Mouse (Mus musculus): ENCODE data around the gene Vmn1r197. TPM values are rescaled to one million over a fixed set of nuclear protein-coding genes. Genes with fewer than 3 reads are reported as not detected.
"Not testable (repeated sequence)": the region's sequence is repeated elsewhere in the genome, so short reads cannot be mapped to it uniquely, and the experiment has no call there.

The Vmn1r197 gene
- total RNA-seq (2022) = under 1 TPM in 1 of 4 experiments, not detected in 3; 0.07 TPM

GRCm38 (mm10) chr13:22324289-22324688 lies at the start of gene Vmn1r197:
Gene Vmn1r197, plus strand, starts transcription at chr13:22324589.
- DNase-seq (ENCODE audit: low spot score in 2 of 2) = no peak

DNA sequence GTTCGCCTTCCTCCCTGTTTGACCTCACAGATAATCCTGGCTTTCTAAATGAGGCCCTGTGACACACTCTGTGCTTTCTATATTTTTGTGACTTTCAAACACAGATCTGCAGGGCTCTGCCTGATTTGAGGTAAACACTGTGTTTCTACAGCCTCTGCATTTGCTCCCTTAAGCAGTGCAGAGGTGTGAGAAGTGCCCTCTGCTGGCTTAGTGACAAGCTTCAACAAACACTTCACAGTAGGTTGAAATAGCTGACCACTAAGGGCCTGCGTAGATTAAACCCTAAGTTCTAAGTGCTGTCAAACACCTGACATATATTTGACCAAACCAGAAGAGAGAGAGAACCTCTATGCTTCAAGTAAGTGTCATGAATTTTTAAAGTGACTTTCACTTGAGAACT lies 39.8 kb upstream of the Vmn1r197 start:
- DNase-seq (ENCODE audit: low spot score in 2 of 2) = no peak

- DNase-seq (ENCODE audit: low spot score in 2 of 2) = no peak
Observed at GRCm38 (mm10) chr13:22289620-22290019, 34.8 kb upstream of the Vmn1r197 start, which contains the start of gene Vmn1r196. Gene Vmn1r196, plus strand, starts transcription at chr13:22289920.

GRCm38 (mm10) chr13:22308075-22308474 lies 16.3 kb upstream of the Vmn1r197 start:
- DNase-seq (ENCODE audit: low spot score in 2 of 2) = not testable (repeated sequence)

DNA sequence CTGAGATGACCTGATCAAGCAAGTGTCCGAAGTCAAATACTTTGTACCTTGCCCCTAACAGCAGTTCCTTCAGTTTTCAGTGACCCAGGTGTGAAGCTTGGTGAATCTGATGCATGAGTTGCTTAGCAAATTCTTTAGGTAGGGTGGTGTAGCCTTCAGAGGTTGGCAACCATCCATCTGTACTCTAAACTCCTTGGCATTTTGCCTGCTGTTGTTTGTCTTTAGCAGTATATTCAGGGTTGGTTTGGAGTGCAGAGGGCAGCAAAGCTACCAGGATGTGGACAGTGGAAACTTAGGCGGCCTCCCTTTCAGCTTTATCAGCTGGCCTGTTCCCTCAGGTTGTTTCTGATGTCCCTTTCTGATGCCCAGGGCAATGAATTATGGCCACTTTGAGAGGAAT lies 9.0 kb upstream of the Vmn1r197 start:
- no peak for DNase-seq (ENCODE audit: low spot score in 2 of 2)

GRCm38 (mm10) chr13:22317366-22317765 lies 7.0 kb upstream of the Vmn1r197 start:
- no peak for DNase-seq (ENCODE audit: low spot score in 2 of 2)

- DNase-seq (ENCODE audit: low spot score in 2 of 2) = no peak
Observed at GRCm38 (mm10) chr13:22320091-22320490, 4.3 kb upstream of the Vmn1r197 start.

DNA sequence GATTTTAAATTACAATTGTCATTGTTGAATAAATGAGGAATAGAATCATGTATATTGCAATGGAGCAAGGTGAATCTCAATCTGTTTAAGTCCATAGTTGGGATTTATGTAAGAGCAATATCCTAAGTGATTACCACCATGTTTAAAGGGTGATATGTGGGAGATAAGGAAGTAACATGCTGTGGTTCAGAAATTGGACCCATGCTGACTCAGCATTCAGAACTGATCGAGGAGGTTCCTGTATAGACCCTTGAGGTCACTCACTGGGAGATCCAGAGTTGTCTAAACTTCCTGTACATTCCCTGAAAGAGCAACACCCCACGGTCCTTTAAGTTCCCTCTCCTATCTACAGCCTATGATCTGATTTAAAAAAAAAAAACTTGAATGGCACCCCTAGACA lies 8.9 kb downstream of the Vmn1r197 start:
- no peak for DNase-seq (ENCODE audit: low spot score in 2 of 2)

DNA sequence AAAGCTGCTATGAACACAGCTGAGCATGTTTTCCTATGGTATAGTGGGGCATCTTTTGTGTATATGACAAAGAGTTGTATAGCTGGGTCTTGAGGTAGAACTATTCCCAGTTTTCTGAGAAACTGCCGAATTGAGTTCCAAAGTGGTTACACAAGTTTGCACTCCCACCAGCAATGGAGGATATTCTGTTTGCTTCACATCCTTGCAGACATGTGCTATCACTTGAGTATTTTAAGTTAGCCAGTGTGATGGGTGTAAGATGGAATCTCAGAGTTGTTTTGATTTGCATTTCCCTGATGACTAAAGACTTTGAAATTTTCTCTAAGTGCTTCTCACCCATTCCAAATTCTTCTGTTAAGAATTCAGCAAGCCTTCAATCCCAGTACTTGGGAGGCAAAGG lies 11.2 kb downstream of the Vmn1r197 start:
- DNase-seq (ENCODE audit: low spot score in 2 of 2) = no peak

GRCm38 (mm10) chr13:22350064-22350463 lies 25.7 kb downstream of the Vmn1r197 start, which contains the start of gene Vmn1r198:
Gene Vmn1r198, plus strand, starts transcription at chr13:22350364.
- no peak for DNase-seq (ENCODE audit: low spot score in 2 of 2)

DNA sequence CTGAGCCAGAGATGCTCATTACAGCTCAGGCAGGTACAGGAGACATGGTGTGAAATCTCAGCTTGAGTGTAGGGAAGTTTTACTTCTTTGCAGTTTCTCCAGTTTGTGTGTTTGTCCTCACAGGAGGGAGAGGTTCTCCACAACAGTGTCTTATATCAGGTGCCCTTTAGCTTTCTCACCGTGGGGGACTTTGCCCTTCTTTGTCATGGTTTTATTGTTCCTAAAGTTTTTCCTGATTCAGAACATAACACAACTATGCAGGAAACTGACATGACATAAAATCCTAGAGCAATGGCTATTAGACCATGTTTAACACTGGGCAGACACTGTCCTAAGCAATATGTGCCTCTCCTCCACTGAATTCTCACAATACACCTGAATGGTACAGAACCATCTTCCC lies 26.4 kb downstream of the Vmn1r197 start:
- no peak for DNase-seq (ENCODE audit: low spot score in 2 of 2)

DNA sequence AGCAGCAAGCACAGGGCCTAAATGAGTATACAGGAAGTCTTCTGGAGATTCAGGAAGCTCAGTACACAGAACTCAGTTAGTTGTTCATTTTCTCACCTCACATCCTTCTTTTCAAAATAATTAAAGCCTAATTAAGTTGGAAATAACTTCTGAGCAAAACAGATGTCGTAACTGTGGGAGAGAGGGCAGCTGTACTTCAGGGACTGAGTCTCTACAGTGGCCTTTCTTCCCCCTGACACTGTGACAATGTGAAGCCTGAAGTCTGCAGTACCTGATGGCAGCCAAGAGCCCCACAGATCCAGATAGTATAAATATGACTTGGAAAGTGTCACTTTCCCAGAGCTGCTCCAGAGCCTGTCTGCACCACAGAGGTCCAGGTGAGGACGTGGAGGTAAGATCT lies 55.1 kb downstream of the Vmn1r197 start, which contains the start of gene Vmn1r199:
Gene Vmn1r199 (plus strand): TSS at position 301 of the 400 bp plus-strand sequence.
- no peak for DNase-seq (ENCODE audit: low spot score in 2 of 2)

DNA sequence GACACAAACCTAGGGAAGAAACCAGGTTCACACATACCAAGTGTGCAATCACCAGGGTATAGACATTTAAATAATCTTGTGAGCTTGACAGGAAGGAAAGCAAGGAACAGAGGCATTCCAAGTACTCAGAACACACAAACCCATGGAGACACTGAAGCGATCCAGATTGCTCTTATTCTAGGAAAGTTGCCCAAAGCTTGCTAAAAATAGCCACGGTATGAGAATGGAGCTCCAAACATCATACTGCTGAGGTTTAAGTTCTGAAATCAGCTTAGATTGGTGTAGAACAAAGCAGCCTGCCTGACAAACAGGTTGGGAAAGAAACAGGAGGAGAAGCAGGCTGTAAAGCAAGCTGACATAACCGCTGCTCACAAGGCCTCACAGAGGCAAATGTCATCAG lies 56.7 kb downstream of the Vmn1r197 start:
- DNase-seq (ENCODE audit: low spot score in 2 of 2) = peak; percentile 3 to 51

Other genes with a start within 250 kb of the Vmn1r197 start
- gene Vmn1r188, start 240.1 kb upstream of the Vmn1r197 start, total RNA-seq (2022) = not detected
- not detected for gene Vmn1r189, start 218.8 kb upstream of the Vmn1r197 start, total RNA-seq (2022)
- not detected for gene Vmn1r191, start 140.6 kb upstream of the Vmn1r197 start, total RNA-seq (2022)
- not detected for gene Vmn1r192, start 133.4 kb upstream of the Vmn1r197 start, total RNA-seq (2022)
- not detected for gene Vmn1r193, start 101.4 kb upstream of the Vmn1r197 start, total RNA-seq (2022)
- gene Vmn1r194, start 80.4 kb upstream of the Vmn1r197 start, total RNA-seq (2022) = not detected
- not detected for gene Vmn1r195, start 54.1 kb upstream of the Vmn1r197 start, total RNA-seq (2022)
- not detected for gene Vmn1r196, start 34.7 kb upstream of the Vmn1r197 start, total RNA-seq (2022)
- gene Vmn1r198, start 25.8 kb downstream of the Vmn1r197 start, total RNA-seq (2022) = not detected
- gene Vmn1r199, start 55.2 kb downstream of the Vmn1r197 start, total RNA-seq (2022) = not detected
- gene Vmn1r200, start 65.8 kb downstream of the Vmn1r197 start, total RNA-seq (2022) = not detected
- gene Vmn1r201, start 147.3 kb downstream of the Vmn1r197 start, total RNA-seq (2022) = not detected
- gene Vmn1r202, start 180.8 kb downstream of the Vmn1r197 start, total RNA-seq (2022) = under 1 TPM in 1 of 4 experiments, not detected in 3; 0.07 TPM
- gene Vmn1r203, start 193.5 kb downstream of the Vmn1r197 start, total RNA-seq (2022) = under 1 TPM in 1 of 4 experiments, not detected in 3; 0.07 TPM
- not detected for gene Vmn1r204, start 228.6 kb downstream of the Vmn1r197 start, total RNA-seq (2022)

Data from left cerebral cortex, adult 8-10 months (tissue).